Mouse (Mus musculus) embryonic facial prominence, embryonic 15.5 days (tissue): Measurements from ENCODE around the gene Dcst2. TPM values are rescaled to one million over a fixed set of nuclear protein-coding genes. Genes with fewer than 3 reads are reported as not detected.

Experiments
- ATAC-seq: fragments of 200-750 bp; cut with Nextera tagmentation; 2 replicates; pipeline ENCODE4 v1.8.0; 2017; ENCODE audit warnings: low read depth, moderate TSS enrichment; ENCODE audit not compliant: insufficient number of reproducible peaks, low FRiP score, low TSS enrichment
- H3K27ac ChIP-seq: fragments of 300-500 bp; sonication (generic); replicated peaks from 2 replicates; pipeline ENCODE4 v1.5.1; 2015; ENCODE audit warnings: mild to moderate bottlenecking, inconsistent platforms
- H3K27me3 ChIP-seq: fragments of 300-500 bp; sonication (generic); 2 replicates; pipeline ENCODE4 v1.6.1; 2015; ENCODE audit warnings: inconsistent platforms
- H3K36me3 ChIP-seq: fragments of 300-500 bp; sonication (generic); 2 replicates; pipeline ENCODE4 v1.6.1; 2015; ENCODE audit warnings: mild to moderate bottlenecking, inconsistent platforms
- H3K4me1 ChIP-seq: fragments of 300-500 bp; sonication (generic); 2 replicates; pipeline ENCODE4 v1.6.1; 2015; ENCODE audit warnings: inconsistent platforms
- H3K4me2 ChIP-seq: fragments of 300-500 bp; sonication (generic); replicated peaks from 2 replicates; pipeline ENCODE4 v1.6.1; 2015; ENCODE audit warnings: mild to moderate bottlenecking, inconsistent platforms
- H3K4me3 ChIP-seq: fragments of 300-500 bp; sonication (generic); replicated peaks from 2 replicates; pipeline ENCODE4 v1.5.1; 2015; ENCODE audit warnings: mild to moderate bottlenecking, inconsistent platforms
- H3K9ac ChIP-seq: fragments of 300-500 bp; sonication (generic); 2 replicates; pipeline ENCODE4 v1.6.1; 2015; ENCODE audit warnings: inconsistent platforms
- H3K9me3 ChIP-seq: fragments of 300-500 bp; sonication (generic); replicated peaks from 2 replicates; pipeline ENCODE4 v1.6.1; 2016; ENCODE audit warnings: inconsistent platforms
- WGBS: fragments of 180-500 bp; shearing (Covaris S2); methylation state at CpG from one replicate; pipeline ENCODE4 v1.1.7; 2015; 5-methylcytosine and 5-hydroxymethylcytosine counted together
- polyA plus RNA-seq: library from polyadenylated mRNA; unstranded; fragments of >200 nt; fragmentation: Nextera tagmentation; extraction: Ambion mirVana; gene quantifications from 2 replicates; pipeline ENCODE4 v1.2.1, GENCODE M21; 2015

The Dcst2 gene
- polyA plus RNA-seq, 1 experiment from 2014 or later = 0.13 TPM

DNA sequence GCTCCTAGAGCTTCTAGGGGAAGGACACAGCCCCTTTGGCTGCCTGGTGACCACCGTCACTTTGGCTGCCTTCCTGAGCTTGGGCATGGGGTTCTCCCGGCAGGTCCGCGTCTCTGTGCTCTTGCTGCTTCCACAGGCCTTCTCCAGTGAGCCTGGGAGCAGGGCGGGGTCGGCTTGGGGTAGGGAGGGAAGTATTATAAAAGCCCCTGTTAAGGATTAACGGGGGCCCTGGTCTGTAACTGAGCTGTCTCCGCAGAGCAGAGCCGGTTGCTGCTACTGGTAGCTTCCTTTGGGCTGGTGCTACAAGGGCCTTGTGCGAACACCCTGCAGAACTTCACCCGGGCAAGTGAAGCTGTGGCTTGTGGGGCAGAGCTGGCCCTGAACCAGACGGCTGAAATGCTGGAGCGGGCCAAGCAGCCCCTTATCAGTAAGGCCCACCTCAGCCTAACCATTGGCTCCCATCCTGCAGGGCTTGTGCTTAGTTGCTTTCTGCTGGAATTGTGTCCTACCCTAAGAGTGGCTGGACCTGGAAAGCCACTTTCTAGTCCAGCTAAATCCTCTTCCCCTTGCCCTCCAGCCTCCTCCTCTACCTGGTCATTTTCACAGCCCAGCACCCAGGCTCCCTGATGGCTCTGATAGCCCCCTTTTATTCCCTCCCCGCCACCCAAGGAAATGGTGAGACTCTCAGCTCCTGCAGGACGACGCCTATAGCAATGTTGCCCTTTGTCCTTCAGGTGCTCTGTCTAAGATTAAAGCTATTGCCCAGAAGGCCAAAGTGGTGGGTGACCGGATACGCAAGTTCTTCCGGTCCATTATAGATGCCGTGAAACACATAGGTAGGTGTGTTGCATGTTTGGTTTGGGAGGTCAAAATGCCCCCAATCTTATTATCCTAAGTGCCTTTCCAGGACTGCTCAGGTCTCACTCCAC lies 4.0 kb downstream of the Dcst2 start:
- H3K36me3 ChIP-seq = no peaks in the 10 kb centered on the region
- H3K27ac ChIP-seq = no peak overlapping the region
- H3K9me3 ChIP-seq = no peaks in the 10 kb centered on the region
- no peak overlapping the region for H3K4me2 ChIP-seq
- H3K9ac ChIP-seq = no peak overlapping the region
- H3K27me3 ChIP-seq = no peaks in the 10 kb centered on the region
- H3K4me3 ChIP-seq = no peak overlapping the region
- H3K4me1 ChIP-seq = no peaks in the 10 kb centered on the region
- WGBS = 68% methylated on average over 20 of the region's 20 CpGs
- ATAC-seq = no peak

DNA sequence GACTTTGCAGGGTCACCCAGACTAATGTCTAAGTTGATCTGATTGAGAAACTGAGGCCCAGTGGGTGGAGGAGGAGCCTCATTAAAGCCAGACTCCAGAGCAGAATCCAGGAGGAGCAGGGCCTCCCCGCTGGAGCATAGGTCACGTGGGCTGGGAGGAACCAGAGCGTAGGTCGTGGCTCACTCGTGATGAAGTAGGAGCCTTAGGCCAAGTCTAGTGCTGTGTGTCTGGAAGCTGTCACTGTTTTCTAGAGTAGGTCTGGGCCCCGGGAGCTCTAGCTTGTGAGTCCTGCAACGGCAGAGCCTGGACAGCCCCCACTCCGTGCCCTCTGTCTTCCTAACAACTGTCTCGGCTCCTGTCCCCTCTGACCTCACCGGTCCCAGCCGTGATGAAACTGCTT lies 5.6 kb downstream of the Dcst2 start:
- no peaks in the 10 kb centered on the region for H3K4me1 ChIP-seq
- no peak for ATAC-seq
- H3K27me3 ChIP-seq = no peaks in the 10 kb centered on the region
- no peaks in the 10 kb centered on the region for H3K9me3 ChIP-seq
- no peak overlapping the region for H3K4me2 ChIP-seq
- no peaks in the 10 kb centered on the region for H3K36me3 ChIP-seq
- no peak overlapping the region for H3K9ac ChIP-seq
- H3K27ac ChIP-seq = no peak overlapping the region
- H3K4me3 ChIP-seq = no peak overlapping the region
- 51% methylated on average over 11 of the region's 11 CpGs for WGBS

DNA sequence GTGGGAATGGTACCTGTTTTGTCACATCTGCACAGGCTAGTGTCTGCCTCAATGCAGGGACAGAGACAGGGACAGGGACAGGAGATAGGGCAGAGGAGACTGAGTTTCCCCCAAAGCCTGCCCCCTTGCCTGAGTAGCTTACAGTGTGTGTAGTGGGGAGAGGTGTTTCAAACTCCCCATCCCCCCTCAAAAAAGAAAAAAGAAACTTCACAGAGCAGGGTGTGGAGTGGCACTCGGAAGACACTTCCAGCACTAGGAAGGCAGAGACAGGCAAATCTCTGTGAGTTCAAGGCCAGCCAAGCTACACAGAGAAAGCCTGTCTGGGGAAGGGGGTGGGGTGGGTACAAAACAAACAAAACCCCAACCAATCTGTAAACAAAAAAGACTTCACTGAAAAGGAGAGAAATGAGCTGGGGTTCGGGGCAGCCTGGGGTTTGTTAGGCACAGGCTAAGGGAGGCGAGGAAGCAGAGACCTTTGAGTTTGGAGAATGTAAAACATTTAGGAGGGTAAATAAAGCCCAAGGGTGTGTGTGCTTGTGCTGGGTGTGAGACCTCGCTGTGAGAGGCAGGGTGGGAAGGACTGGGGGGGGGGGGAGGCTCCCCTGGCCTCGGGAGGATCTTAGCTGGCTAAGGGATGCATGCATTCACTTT lies 11.9 kb downstream of the Dcst2 start:
- H3K9ac ChIP-seq = no peak overlapping the region
- H3K27me3 ChIP-seq = no peaks in the 10 kb centered on the region
- no peaks in the 10 kb centered on the region for H3K9me3 ChIP-seq
- H3K36me3 ChIP-seq = no peaks in the 10 kb centered on the region
- no peak overlapping the region for H3K27ac ChIP-seq
- ATAC-seq = no peak
- peaks cover 13% of the 10 kb centered on the region for H3K4me1 ChIP-seq
- 43% methylated on average over 5 of the region's 5 CpGs for WGBS
- no peak overlapping the region for H3K4me3 ChIP-seq
- H3K4me2 ChIP-seq = no peak overlapping the region

DNA sequence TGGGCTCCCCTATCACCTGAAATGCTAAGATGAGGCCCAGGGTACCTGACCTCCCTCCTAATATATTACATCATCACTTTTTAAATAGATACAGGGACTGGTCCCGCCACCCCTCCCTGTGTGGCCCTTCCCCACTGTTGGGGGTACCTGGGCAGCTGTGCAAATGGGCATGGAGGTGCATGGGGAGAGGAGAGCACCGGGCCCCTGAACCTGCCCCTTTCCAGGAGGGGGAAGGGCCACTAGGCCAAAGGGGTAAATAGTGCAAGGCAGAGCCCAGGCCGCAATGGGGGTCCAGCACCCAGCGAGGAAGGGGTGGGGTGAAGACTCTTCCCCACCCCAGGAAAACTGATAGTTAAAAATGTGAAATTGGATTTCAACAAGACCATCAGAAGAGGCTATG lies 16.1 kb downstream of the Dcst2 start:
- peak overlapping the region; percentile 58; the same call in 1 of the 2 replicates for H3K27ac ChIP-seq
- WGBS = 70% methylated on average over 4 of the region's 4 CpGs
- H3K4me2 ChIP-seq = peak overlapping the region; percentile 76
- H3K4me3 ChIP-seq = peak overlapping the region; percentile 58
- H3K9me3 ChIP-seq = no peaks in the 10 kb centered on the region
- H3K4me1 ChIP-seq = peaks cover 24% of the 10 kb centered on the region
- H3K9ac ChIP-seq = no peak overlapping the region
- no peaks in the 10 kb centered on the region for H3K27me3 ChIP-seq
- H3K36me3 ChIP-seq = peaks cover 12% of the 10 kb centered on the region; the same call in 1 of the 2 replicates
- no peak for ATAC-seq

DNA sequence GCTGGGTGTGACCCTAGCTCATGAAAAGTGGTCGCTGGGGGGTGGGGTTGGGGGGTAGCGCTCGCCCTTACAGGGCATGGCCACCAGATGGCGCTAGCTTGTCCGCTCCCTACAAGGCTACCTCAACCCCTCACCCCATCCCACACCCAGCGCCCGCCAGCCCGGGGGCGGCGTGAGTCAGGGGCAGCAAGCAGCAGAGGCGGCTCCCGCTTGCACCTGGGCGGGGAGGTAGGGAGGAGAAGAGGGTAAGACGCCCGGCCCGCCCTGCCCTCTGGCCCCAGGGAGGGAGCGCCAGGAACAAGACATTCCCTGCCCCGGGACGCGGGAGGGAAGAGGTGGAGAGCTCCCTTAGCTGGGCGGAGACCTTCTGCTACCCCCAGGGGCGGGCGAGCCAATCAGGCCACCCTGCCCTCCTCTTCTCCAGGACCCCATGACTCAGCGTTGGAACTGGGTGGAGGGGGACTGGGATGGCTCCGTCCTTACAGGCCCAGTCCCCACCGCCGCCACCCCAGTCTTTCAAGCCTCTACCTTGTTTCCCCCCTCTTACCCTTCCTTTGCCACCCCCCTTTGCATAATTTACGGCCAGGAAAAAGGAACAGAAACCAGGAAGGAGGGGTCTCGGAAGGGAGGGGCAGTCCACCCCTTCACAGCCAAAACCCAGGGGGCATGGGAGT lies 16.8 kb downstream of the Dcst2 start:
- Histone ChIP-seq H3K4me1 (peaks cover 24% of the 10 kb centered on the region), H3K27ac (peak overlapping the region; percentile 58), H3K36me3 (peaks cover 12% of the 10 kb centered on the region; the same call in 1 of the 2 replicates), H3K4me3 (peak overlapping the region; percentile 58), H3K27me3 (no peaks in the 10 kb centered on the region), H3K9ac (peak overlapping the region; percentile 58), H3K9me3 (no peaks in the 10 kb centered on the region), H3K4me2 (peak overlapping the region; percentile 76)
- ATAC-seq = peak; percentile 89
- WGBS = under 1% methylated on average over 29 of the region's 29 CpGs

DNA sequence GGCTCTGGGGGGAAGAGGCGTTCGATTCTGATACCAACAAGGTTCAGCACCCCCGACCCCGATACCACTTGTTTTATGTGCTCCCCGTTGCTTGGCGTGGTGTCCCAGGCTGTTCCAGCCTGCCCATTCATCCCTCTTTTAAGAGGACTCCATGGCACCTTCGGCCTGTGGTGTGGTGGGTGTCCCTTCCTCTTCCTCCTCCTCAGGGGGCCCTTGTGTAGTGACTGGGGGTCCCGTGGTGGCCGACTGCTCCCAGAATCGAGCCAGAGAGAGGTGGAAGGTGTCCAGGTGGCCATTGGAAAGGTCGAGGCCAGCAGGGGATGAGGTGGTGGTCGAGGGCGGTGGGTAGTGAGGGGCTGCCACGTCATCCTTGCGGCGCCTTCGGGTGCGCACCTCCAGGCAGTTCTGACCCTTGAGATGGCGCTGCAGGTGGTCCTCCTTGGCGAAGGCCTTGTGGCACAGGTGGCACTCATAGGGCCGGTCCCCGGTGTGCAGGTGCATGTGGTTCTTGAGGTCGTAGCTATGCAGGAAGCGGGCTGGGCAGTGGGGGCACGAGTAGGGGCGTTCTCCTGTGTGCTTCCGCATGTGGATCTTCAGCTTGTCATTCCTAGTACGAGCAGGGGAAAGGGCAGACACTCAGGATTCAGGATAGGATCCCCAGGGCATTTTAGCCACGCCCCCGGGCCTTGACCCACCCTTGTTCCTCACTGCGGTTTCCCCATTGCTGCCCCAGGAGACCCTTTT lies 17.8 kb downstream of the Dcst2 start:
- 84% methylated on average over 31 of the region's 31 CpGs for WGBS
- Histone ChIP-seq H3K36me3 (peaks cover 12% of the 10 kb centered on the region; the same call in 1 of the 2 replicates), H3K4me2 (no peak overlapping the region), H3K4me3 (no peak overlapping the region), H3K9ac (no peak overlapping the region), H3K27me3 (no peaks in the 10 kb centered on the region), H3K9me3 (no peaks in the 10 kb centered on the region), H3K27ac (no peak overlapping the region), H3K4me1 (peaks cover 32% of the 10 kb centered on the region)
- no peak for ATAC-seq

DNA sequence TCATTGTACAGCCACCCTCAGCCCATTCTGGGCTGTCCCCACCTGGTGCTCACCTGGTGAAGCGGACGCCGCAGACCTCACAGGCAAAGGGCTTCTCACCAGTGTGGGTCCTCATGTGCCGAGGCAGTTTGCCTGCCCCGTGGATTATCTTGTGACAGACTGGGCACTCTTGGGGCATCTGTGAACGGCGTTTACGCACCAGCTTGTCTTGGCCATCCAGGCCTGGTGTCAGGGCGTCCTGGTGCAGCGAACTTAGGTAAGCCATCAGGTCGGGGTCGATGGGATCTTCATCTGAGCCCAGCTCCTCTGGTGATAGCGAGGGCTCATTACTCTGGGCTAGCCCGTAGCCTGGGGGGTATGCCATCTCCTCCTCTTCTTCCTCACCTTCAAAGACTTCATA lies 18.5 kb downstream of the Dcst2 start:
- H3K27ac ChIP-seq = no peak overlapping the region
- H3K27me3 ChIP-seq = no peaks in the 10 kb centered on the region
- no peak for ATAC-seq
- H3K4me1 ChIP-seq = peaks cover 40% of the 10 kb centered on the region
- H3K36me3 ChIP-seq = peaks cover 12% of the 10 kb centered on the region; the same call in 1 of the 2 replicates
- WGBS = 92% methylated on average over 14 of the region's 14 CpGs
- H3K9ac ChIP-seq = no peak overlapping the region
- H3K9me3 ChIP-seq = no peaks in the 10 kb centered on the region
- H3K4me2 ChIP-seq = no peak overlapping the region
- no peak overlapping the region for H3K4me3 ChIP-seq

DNA sequence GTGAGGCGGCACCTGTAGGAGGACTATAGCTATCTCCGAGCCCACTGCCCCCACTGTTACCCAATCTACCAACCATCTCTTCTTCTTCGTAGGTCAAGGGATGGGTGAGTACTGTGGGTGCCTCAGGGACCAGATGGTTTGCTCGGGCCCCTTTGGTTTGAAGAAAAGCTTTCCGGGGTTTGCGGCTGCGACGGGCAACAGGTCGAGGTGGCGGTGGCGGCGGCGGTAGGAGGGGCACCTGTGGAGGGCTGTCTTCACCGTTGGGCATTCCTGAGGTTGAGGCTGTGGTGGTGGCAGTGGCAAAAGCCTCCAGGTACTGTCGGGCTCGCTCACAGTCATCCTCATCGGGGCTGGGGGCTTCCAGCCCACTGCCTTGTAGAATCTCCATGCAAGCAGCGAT lies 18.9 kb downstream of the Dcst2 start:
- H3K4me3 ChIP-seq = no peak overlapping the region
- no peak overlapping the region for H3K4me2 ChIP-seq
- H3K4me1 ChIP-seq = peaks cover 44% of the 10 kb centered on the region
- H3K9ac ChIP-seq = no peak overlapping the region
- H3K36me3 ChIP-seq = peaks cover 12% of the 10 kb centered on the region; the same call in 1 of the 2 replicates
- no peaks in the 10 kb centered on the region for H3K9me3 ChIP-seq
- no peak overlapping the region for H3K27ac ChIP-seq
- ATAC-seq = no peak
- no peaks in the 10 kb centered on the region for H3K27me3 ChIP-seq
- 93% methylated on average over 18 of the region's 18 CpGs for WGBS

DNA sequence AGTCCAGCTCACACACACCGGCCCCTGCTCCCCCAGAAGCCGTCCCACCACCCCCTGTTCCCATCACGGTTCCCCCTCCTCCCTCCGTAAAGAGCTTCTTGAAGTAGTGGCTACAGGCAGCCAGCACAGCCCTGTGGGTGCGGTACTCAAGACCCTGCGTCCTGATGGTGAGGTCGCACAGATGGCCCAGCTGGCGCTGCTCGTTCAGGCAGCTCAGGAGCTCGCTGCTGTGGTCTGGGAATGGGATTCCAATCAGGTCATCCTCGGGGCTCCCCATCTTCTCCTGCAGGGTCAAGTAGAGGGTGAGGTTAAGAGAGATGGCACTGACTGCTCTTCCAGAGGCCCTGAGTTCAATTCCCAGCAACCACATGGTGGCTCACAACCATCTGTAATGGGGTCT lies 19.5 kb downstream of the Dcst2 start:
- H3K27me3 ChIP-seq = no peaks in the 10 kb centered on the region
- 84% methylated on average over 11 of the region's 11 CpGs for WGBS
- ATAC-seq = no peak
- no peak overlapping the region for H3K9ac ChIP-seq
- peaks cover 49% of the 10 kb centered on the region for H3K4me1 ChIP-seq
- H3K4me2 ChIP-seq = no peak overlapping the region
- peaks cover 12% of the 10 kb centered on the region; the same call in 1 of the 2 replicates for H3K36me3 ChIP-seq
- H3K9me3 ChIP-seq = no peaks in the 10 kb centered on the region
- H3K27ac ChIP-seq = no peak overlapping the region
- H3K4me3 ChIP-seq = no peak overlapping the region

DNA sequence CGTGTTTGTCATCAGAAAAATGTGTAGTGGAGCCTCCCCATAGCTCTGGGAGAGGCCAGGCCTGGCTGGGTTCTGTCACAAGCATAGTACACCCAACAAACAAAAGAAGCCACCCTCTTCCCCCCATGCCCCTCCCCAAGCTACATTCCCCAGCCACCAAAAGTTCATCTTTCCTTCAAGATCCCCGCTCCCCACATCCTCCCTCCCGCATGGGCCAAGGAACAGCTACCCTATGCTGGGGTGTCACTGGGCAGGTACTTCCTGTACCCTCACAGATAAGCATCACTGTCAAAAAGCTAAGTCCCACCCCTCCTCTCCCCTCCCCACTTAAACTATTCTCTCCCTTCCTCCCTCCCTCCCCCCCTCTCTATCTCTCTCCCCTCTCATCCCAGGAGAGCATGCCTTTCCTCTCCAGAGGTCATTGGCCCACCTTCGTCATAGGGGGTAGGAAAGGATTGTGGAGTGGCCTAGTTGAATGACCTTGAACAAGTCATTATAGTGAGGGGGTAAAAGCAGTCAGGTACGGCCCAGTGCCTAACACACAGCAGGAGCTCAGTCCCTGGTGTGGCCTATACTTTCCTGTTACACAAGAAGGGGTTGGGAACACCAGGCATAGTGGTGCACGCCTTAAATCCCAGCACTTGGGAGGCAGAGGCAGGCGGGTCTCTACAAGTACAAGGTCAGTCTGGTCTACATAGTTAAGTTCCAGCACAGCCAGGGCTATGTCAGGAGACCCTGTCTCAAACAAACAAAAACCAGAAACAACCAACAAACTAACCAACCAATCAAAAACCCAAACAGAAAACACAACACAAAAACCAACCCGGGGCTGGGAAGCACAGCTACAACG lies 20.5 kb downstream of the Dcst2 start:
- H3K4me3 ChIP-seq = no peak overlapping the region
- WGBS = 82% methylated on average over 9 of the region's 9 CpGs
- H3K4me1 ChIP-seq = peaks cover 58% of the 10 kb centered on the region
- H3K27ac ChIP-seq = no peak overlapping the region
- H3K9ac ChIP-seq = no peak overlapping the region
- H3K36me3 ChIP-seq = peaks cover 12% of the 10 kb centered on the region; the same call in 1 of the 2 replicates
- no peak for ATAC-seq
- H3K9me3 ChIP-seq = no peaks in the 10 kb centered on the region
- no peak overlapping the region for H3K4me2 ChIP-seq
- no peaks in the 10 kb centered on the region for H3K27me3 ChIP-seq
